Mouse (Mus musculus): ENCODE results near the gene Ndufb2.

DNA sequence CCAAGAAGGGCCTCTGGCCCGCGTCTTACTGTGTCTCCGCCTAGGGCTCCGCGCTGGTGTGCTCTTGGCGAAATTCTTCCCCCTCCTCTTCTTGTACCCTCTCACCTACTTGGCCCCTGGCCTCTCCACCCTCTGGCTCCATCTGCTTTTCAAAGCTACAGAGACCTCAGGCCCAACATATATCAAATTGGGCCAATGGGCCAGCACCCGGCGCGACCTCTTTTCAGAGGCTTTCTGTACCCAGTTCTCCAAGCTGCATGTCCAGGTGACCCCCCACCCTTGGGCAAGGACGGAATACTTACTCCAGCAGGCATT lies 17.9 kb upstream of the Ndufb2 start:
- TF ChIP-seq CTCF (IDR thresholded peaks at IDR 0.05; ENCODE audit: low read depth) (no peak), EP300 (IDR thresholded peaks at IDR 0.05; ENCODE audit: low read depth) (no peak)
